Comparison of ENCODE assay signal across 9 mouse cellular contexts in the genomic region with DNA sequence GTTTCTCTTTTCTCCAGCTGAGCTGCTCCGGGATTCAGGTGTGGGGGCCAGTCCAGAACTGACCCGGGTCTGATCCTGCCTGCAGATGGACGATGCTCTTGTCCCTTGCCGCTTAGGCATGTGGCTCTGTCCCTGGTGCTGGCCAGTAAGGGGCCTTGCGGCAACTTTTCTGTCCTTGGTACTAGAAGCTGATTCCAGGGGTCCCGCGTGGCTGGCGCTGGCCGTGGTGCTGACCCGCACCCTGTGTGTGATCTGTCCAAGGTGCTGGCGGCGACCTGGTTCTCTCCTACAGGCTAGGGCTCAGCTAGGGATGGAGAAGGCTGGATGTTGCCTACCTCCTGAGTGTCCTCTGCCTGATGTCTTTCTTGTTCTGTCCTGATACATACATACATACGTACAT. TPM values are rescaled to one million over a fixed set of nuclear protein-coding genes. Genes with fewer than 3 reads are reported as not detected.
DNase-seq lines count a peak whose midpoint lies in the region; ATAC-seq and TF ChIP-seq lines count a peak whose summit lies in the region.
"Had no signal": no experiment of that assay in that cellular context is flagged by ENCODE, and none has a peak within 500 bp of the region (broad histone marks: within the 10 kb centered on the region; RNA-seq: fewer than 3 reads in every experiment).

No protein-coding gene starts in this region.

- H3K9ac ChIP-seq in kidney, postnatal 0 days (ENCODE audit: low read depth, low read length) = no peak overlapping the region
- no peak overlapping the region for H3K9ac ChIP-seq in neural tube, embryonic 11.5 days (ENCODE audit: low read length)
- H3K9ac ChIP-seq in forebrain, postnatal 0 days = no peak overlapping the region

- no peaks in the 10 kb centered on the region for H3K4me1 ChIP-seq in kidney, postnatal 0 days (replicated peaks; ENCODE audit: insufficient read depth, low read length)
- H3K4me1 ChIP-seq in neural tube, embryonic 11.5 days (ENCODE audit: control insufficient read depth, insufficient read depth, low read length) = no peaks in the 10 kb centered on the region
- no peaks in the 10 kb centered on the region for H3K4me1 ChIP-seq in forebrain, postnatal 0 days (ENCODE audit: insufficient read depth)

- H3K9me3 ChIP-seq in kidney, postnatal 0 days (replicated peaks; ENCODE audit: low read length) = no peaks in the 10 kb centered on the region
- H3K9me3 ChIP-seq in neural tube, embryonic 11.5 days (ENCODE audit: control insufficient read depth, low read length) = no peaks in the 10 kb centered on the region
- no peaks in the 10 kb centered on the region for H3K9me3 ChIP-seq in forebrain, postnatal 0 days (ENCODE audit: low read length)

- no peak; the same call in 1 of the 2 replicates for TF ChIP-seq CTCF in kidney, postnatal 0 days (IDR thresholded peaks at IDR 0.05; ENCODE audit: low read depth)
- no peak for TF ChIP-seq CTCF in forebrain, postnatal 0 days (IDR thresholded peaks at IDR 0.05; ENCODE audit: low read depth)

- H3K27ac ChIP-seq in kidney, postnatal 0 days = no peak overlapping the region
- no peak overlapping the region for H3K27ac ChIP-seq in neural tube, embryonic 11.5 days (ENCODE audit: low read depth, low read length)
- no peak overlapping the region for H3K27ac ChIP-seq in forebrain, postnatal 0 days (ENCODE audit: low read depth, low read length)
- H3K27ac ChIP-seq: left cerebral cortex, adult 2 months had no signal

- H3K36me3 ChIP-seq in kidney, postnatal 0 days (ENCODE audit: insufficient read depth, low read length) = peaks cover 46% of the 10 kb centered on the region
- H3K36me3 ChIP-seq in neural tube, embryonic 11.5 days (ENCODE audit: control insufficient read depth, insufficient read depth, low read length) = peaks cover 11% of the 10 kb centered on the region
- peaks cover 82% of the 10 kb centered on the region for H3K36me3 ChIP-seq in forebrain, postnatal 0 days (ENCODE audit: insufficient read depth)

- ATAC-seq in kidney, postnatal 0 days (replicated peaks; ENCODE audit: low FRiP score, low read depth) = peak; percentile 29; the same call in 1 of the 2 replicates
- peak; percentile 31 to 37; a peak in 1 of 4 replicates for ATAC-seq in hematopoietic stem cell, adult 5-6 weeks (replicated peaks in 1 of 2; ENCODE audit: insufficient read depth in 1 of 2, low FRiP score in 2 of 2, low TSS enrichment in 1 of 2, low read depth in 1 of 2, poor library complexity in 2 of 2, severe bottlenecking in 2 of 2)
- no peak for ATAC-seq in neural tube, embryonic 11.5 days (ENCODE audit: insufficient read depth, low FRiP score, low TSS enrichment)
- no peak for ATAC-seq in forebrain, postnatal 0 days

- peak; percentile 89 for DNase-seq in kidney, postnatal 0 days (ENCODE audit: low spot score)
- DNase-seq in kidney, adult 18-20 months = no peak
- peak; percentile 58 for DNase-seq in adrenal gland, postnatal 25 days
- DNase-seq in neural tube, embryonic 11.5 days (ENCODE audit: low spot score) = peak; percentile 76
- no peak for DNase-seq in natural killer cell, adult 2 months (ENCODE audit: low spot score in 2 of 2)
- DNase-seq in layer of hippocampus, postnatal 14 days (ENCODE audit: low spot score in 2 of 2) = no peak
- DNase-seq in forebrain, postnatal 0 days = no peak

- no peaks in the 10 kb centered on the region for H3K27me3 ChIP-seq in kidney, postnatal 0 days (ENCODE audit: insufficient read depth, low read length)
- H3K27me3 ChIP-seq in neural tube, embryonic 11.5 days (ENCODE audit: control insufficient read depth, insufficient read depth, low read length) = no peaks in the 10 kb centered on the region
- H3K27me3 ChIP-seq in forebrain, postnatal 0 days (ENCODE audit: insufficient read depth, low read length) = no peaks in the 10 kb centered on the region

- H3K4me3 ChIP-seq in kidney, postnatal 0 days (replicated peaks; ENCODE audit: low read depth, low read length) = no peak overlapping the region
- no peak overlapping the region for H3K4me3 ChIP-seq in neural tube, embryonic 11.5 days (ENCODE audit: low read depth, low read length)
- H3K4me3 ChIP-seq in forebrain, postnatal 0 days (ENCODE audit: low read depth, low read length) = no peak overlapping the region
- H3K4me3 ChIP-seq: left cerebral cortex, adult 2 months had no signal

- WGBS in kidney, postnatal 0 days = 13% methylated on average over 13 of the region's 13 CpGs
- WGBS in neural tube, embryonic 11.5 days = 29% methylated on average over 13 of the region's 13 CpGs
- WGBS in forebrain, postnatal 0 days = 33% methylated on average over 13 of the region's 13 CpGs

- H3K4me2 ChIP-seq in kidney, postnatal 0 days (ENCODE audit: low read length) = no peak overlapping the region
- H3K4me2 ChIP-seq in neural tube, embryonic 11.5 days (ENCODE audit: low read depth) = no peak overlapping the region
- no peak overlapping the region for H3K4me2 ChIP-seq in forebrain, postnatal 0 days (ENCODE audit: low read depth)

RNA-seq across cellular contexts. Expression of a gene that starts 3.8 kb away (rescaled TPM):
- 0.18 TPM in 2 replicates for polyA plus RNA-seq in kidney, postnatal 0 days (2015; fragmentation: Nextera tagmentation; extraction: Ambion mirVana)
- total RNA-seq in adrenal gland, postnatal 25 days (2021) = 0.52 and 0.55 TPM in 2 replicates
- total RNA-seq in hematopoietic stem cell, adult 5-6 weeks (2017) = 0.45 and 0.75 TPM in 2 replicates
- polyA plus RNA-seq in neural tube, embryonic 11.5 days (2014; fragmentation: Nextera tagmentation; extraction: Ambion mirVana) = 0.45 and 0.48 TPM in 2 replicates
- total RNA-seq in layer of hippocampus, postnatal 14 days (2021) = under 1 TPM; 0.25 to 0.29 TPM
- 0.54 and 0.67 TPM in 2 replicates for total RNA-seq in forebrain, postnatal 0 days (2014; rRNA removed)
- 0.14 and 0.22 TPM in 2 replicates for polyA plus RNA-seq in forebrain, postnatal 0 days (2015; fragmentation: Nextera tagmentation; extraction: Ambion mirVana)

RNA-seq across cellular contexts. Expression of a gene that starts 9.9 kb away (rescaled TPM):
- polyA plus RNA-seq in kidney, postnatal 0 days (2015; fragmentation: Nextera tagmentation; extraction: Ambion mirVana) = 14.8 and 17.2 TPM in 2 replicates
- total RNA-seq in adrenal gland, postnatal 25 days (2021) = 13.8 and 23.0 TPM in 2 replicates
- total RNA-seq in hematopoietic stem cell, adult 5-6 weeks (2017) = 7.3 and 8.5 TPM in 2 replicates
- polyA plus RNA-seq in neural tube, embryonic 11.5 days (2014; fragmentation: Nextera tagmentation; extraction: Ambion mirVana) = 23.4 and 28.3 TPM in 2 replicates
- 10 to 100 TPM; 29.5 to 31.2 TPM for total RNA-seq in layer of hippocampus, postnatal 14 days (2021)
- 12.7 and 19.8 TPM in 2 replicates for total RNA-seq in forebrain, postnatal 0 days (2014; rRNA removed)
- polyA plus RNA-seq in forebrain, postnatal 0 days (2015; fragmentation: Nextera tagmentation; extraction: Ambion mirVana) = 18.7 and 22.8 TPM in 2 replicates

RNA-seq across cellular contexts. Expression of a gene that starts 10.0 kb away (rescaled TPM):
- polyA plus RNA-seq in kidney, postnatal 0 days (2015; fragmentation: Nextera tagmentation; extraction: Ambion mirVana) = 40.3 and 45.7 TPM in 2 replicates
- 32.4 and 36.9 TPM in 2 replicates for total RNA-seq in adrenal gland, postnatal 25 days (2021)
- total RNA-seq in hematopoietic stem cell, adult 5-6 weeks (2017) = 22.6 and 24.8 TPM in 2 replicates
- polyA plus RNA-seq in neural tube, embryonic 11.5 days (2014; fragmentation: Nextera tagmentation; extraction: Ambion mirVana) = 89.7 and 95.0 TPM in 2 replicates
- total RNA-seq in layer of hippocampus, postnatal 14 days (2021) = 10 to 100 TPM; 29.4 to 33.0 TPM
- 47.7 and 63.8 TPM in 2 replicates for total RNA-seq in forebrain, postnatal 0 days (2014; rRNA removed)
- 58.8 and 59.8 TPM in 2 replicates for polyA plus RNA-seq in forebrain, postnatal 0 days (2015; fragmentation: Nextera tagmentation; extraction: Ambion mirVana)

RNA-seq across cellular contexts. Expression of a gene that starts 12.1 kb away (rescaled TPM):
- polyA plus RNA-seq in kidney, postnatal 0 days (2015; fragmentation: Nextera tagmentation; extraction: Ambion mirVana) = 9.9 and 16.6 TPM in 2 replicates
- total RNA-seq in adrenal gland, postnatal 25 days (2021) = 63.2 and 64.6 TPM in 2 replicates
- 21.0 and 23.8 TPM in 2 replicates for total RNA-seq in hematopoietic stem cell, adult 5-6 weeks (2017)
- polyA plus RNA-seq in neural tube, embryonic 11.5 days (2014; fragmentation: Nextera tagmentation; extraction: Ambion mirVana) = 14.2 and 15.1 TPM in 2 replicates
- total RNA-seq in layer of hippocampus, postnatal 14 days (2021) = 10 to 100 TPM; 72.9 to 75.8 TPM
- 118 and 120 TPM in 2 replicates for total RNA-seq in forebrain, postnatal 0 days (2014; rRNA removed)
- polyA plus RNA-seq in forebrain, postnatal 0 days (2015; fragmentation: Nextera tagmentation; extraction: Ambion mirVana) = 15.1 and 16.3 TPM in 2 replicates

RNA-seq across cellular contexts. Expression of a gene that starts 19.8 kb away (rescaled TPM):
- 100 and 111 TPM in 2 replicates for polyA plus RNA-seq in kidney, postnatal 0 days (2015; fragmentation: Nextera tagmentation; extraction: Ambion mirVana)
- 38.1 and 50.3 TPM in 2 replicates for total RNA-seq in adrenal gland, postnatal 25 days (2021)
- total RNA-seq in hematopoietic stem cell, adult 5-6 weeks (2017) = 1.4 and 13.4 TPM in 2 replicates
- 33.6 and 38.5 TPM in 2 replicates for polyA plus RNA-seq in neural tube, embryonic 11.5 days (2014; fragmentation: Nextera tagmentation; extraction: Ambion mirVana)
- 10 to 100 TPM; 10.0 to 12.7 TPM for total RNA-seq in layer of hippocampus, postnatal 14 days (2021)
- 19.5 and 35.9 TPM in 2 replicates for total RNA-seq in forebrain, postnatal 0 days (2014; rRNA removed)
- 25.0 and 30.5 TPM in 2 replicates for polyA plus RNA-seq in forebrain, postnatal 0 days (2015; fragmentation: Nextera tagmentation; extraction: Ambion mirVana)

Comparison
In these comparisons a context has a peak if more than half of its experiments do, and no peak if none do; other contexts are left out.
1. DNase-seq: peak in kidney, postnatal 0 days (single experiment), adrenal gland, postnatal 25 days (single experiment) and neural tube, embryonic 11.5 days (single experiment); none in kidney, adult 18-20 months (single experiment), natural killer cell, adult 2 months (0 of 2), layer of hippocampus, postnatal 14 days (0 of 2) and forebrain, postnatal 0 days (single experiment).
2. ATAC-seq: peak in kidney, postnatal 0 days (single experiment) and hematopoietic stem cell, adult 5-6 weeks (2 of 2); none in neural tube, embryonic 11.5 days (single experiment) and forebrain, postnatal 0 days (single experiment).